Mouse (Mus musculus): ENCODE results near the gene Brap.

DNA sequence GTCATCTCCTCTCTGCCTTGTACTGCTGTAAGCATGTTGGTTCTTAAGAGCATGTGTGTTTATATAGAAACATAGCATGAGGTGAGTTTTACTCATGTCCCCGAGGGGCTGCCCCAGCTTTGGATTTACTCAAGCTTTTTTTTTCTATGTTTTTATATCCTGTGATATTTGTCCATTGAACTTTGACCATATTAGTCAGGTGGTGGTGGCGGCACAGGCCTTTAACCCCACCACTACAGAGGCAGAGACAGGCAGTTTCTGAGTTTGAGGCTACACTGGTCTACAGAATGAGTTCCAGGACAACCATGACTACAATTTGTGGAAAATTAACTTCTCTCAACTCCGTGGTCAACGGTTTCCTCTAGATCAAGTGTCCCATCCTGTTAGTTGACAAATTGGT lies 6.7 kb downstream of the Brap start:
- no peak for TF ChIP-seq CTCF (IDR thresholded peaks at IDR 0.05; ENCODE audit: borderline replicate concordance, extremely low read depth, insufficient read depth, insufficient read length)
- TF ChIP-seq POLR2A (IDR thresholded peaks at IDR 0.05; ENCODE audit: borderline replicate concordance, extremely low read depth, insufficient read depth, insufficient read length, poor library complexity, severe bottlenecking): no peak
